Mouse (Mus musculus) heart, adult 2 months (tissue): ENCODE measurements around the gene Pam16. TPM values are rescaled to one million over a fixed set of nuclear protein-coding genes. Genes with fewer than 3 reads are reported as not detected.
A peak's percentile ranks its signal among the peaks of the same experiment; 100 is the strongest.

Experiments used
- DNase-seq, 2 experiments: peaks; one replicate each; pipeline ENCODE4 v3.0.0; 2021
- H3K27ac ChIP-seq: fragments of 200-600 bp; 2 replicates; pipeline ENCODE4 v1.8.1; 2022
- H3K27me3 ChIP-seq: fragments of 200-500 bp; 2 replicates; pipeline ENCODE4 v1.6.1; 2012; ENCODE audit warnings: mild to moderate bottlenecking, low read length, inconsistent platforms, mixed read lengths; ENCODE audit not compliant: control insufficient read depth, insufficient read depth
- H3K36me3 ChIP-seq: fragments of 200-500 bp; 2 replicates; pipeline ENCODE4 v1.6.1; 2012; ENCODE audit warnings: low read length, inconsistent platforms; ENCODE audit not compliant: control insufficient read depth, insufficient read depth
- H3K4me1 ChIP-seq: fragments of 200-500 bp; 2 replicates; pipeline ENCODE4 v1.6.1; 2011; ENCODE audit warnings: low read length; ENCODE audit not compliant: control insufficient read depth, insufficient read depth
- H3K4me3 ChIP-seq: fragments of 200-600 bp; 2 replicates; pipeline ENCODE4 v1.8.1; 2022
- H3K79me2 ChIP-seq: fragments of 200-500 bp; replicated peaks from 2 replicates; pipeline ENCODE4 v1.6.1; 2012; ENCODE audit warnings: mild to moderate bottlenecking, inconsistent platforms, low read length, moderate library complexity, mixed read lengths; ENCODE audit not compliant: control insufficient read depth, insufficient read depth
- H3K9ac ChIP-seq: fragments of 200-500 bp; 2 replicates; pipeline ENCODE4 v1.6.1; 2012; ENCODE audit warnings: low read depth, mild to moderate bottlenecking, control low read depth, inconsistent platforms, low read length, mixed read lengths
- CTCF ChIP-seq: fragments of 200-600 bp; IDR thresholded peaks from 2 replicates; pipeline ENCODE4 v1.8.1; 2022; ENCODE audit warnings: antibody characterized with exemption, mild to moderate bottlenecking, moderate library complexity
- EP300 ChIP-seq: fragments of 200-500 bp; IDR thresholded peaks from 2 replicates; pipeline ENCODE4 v1.6.1; 2011; ENCODE audit warnings: low read depth, low read length, control low read depth; ENCODE audit not compliant: insufficient read depth
- POLR2A ChIP-seq: fragments of 200-500 bp; IDR thresholded peaks from 2 replicates; pipeline ENCODE4 v1.6.1; 2011; ENCODE audit warnings: mild to moderate bottlenecking, low read depth, low read length, control low read depth; ENCODE audit not compliant: insufficient read depth
- WGBS: fragments of 180-500 bp; shearing (Covaris S2); methylation state at CpG from one replicate; pipeline ENCODE4 v1.1.7; 2018; 5-methylcytosine and 5-hydroxymethylcytosine counted together
- intact Hi-C: fragments of 180-260 bp; cut with DNase I; formaldehyde crosslinking; loops from one replicate; pipeline ENCODE4 v1.15.1; 2025
- polyA plus RNA-seq: library from polyadenylated mRNA; depleted of rRNA; stranded (reverse); fragments of >200 nt; gene quantifications from 2 replicates; pipeline ENCODE4 v1.2.3, GENCODE M21; 2012
- total RNA-seq, 2 experiments: library from RNA; stranded (reverse); gene quantifications; 2 replicates each; pipeline ENCODE4 v1.2.3; 2021

Gene Pam16
- total and polyA plus RNA-seq, 3 experiments: 39.4 to 165 (median 119) TPM

GRCm38 (mm10) chr16:4629950-4630349 lies 5.2 kb upstream of the Pam16 start:
- 22% methylated on average over 6 of the region's 6 CpGs for WGBS

GRCm38 (mm10) chr16:4628898-4629419 lies 4.2 kb upstream of the Pam16 start:
- TF ChIP-seq CTCF (no peak), POLR2A (no peak), EP300 (no peak)
- no peaks in the 10 kb centered on the region for H3K27me3 ChIP-seq
- H3K79me2 ChIP-seq: no peaks in the 10 kb centered on the region
- 95% methylated on average over 9 of the region's 9 CpGs for WGBS
- intact Hi-C loops: no loop called here
- no peak overlapping the region for H3K27ac ChIP-seq
- H3K4me1 ChIP-seq: peaks cover 1% of the 10 kb centered on the region
- no peaks in the 10 kb centered on the region for H3K36me3 ChIP-seq
- no peak overlapping the region for H3K4me3 ChIP-seq
- no peak for DNase-seq
- H3K9ac ChIP-seq: no peak overlapping the region

More at GRCm38 (mm10) chr16:4629950-4630349, 5.2 kb upstream of the Pam16 start:
- intact Hi-C loops: loop anchor here (1.0 to 2.0 kb wide), 3 partner anchors 25 to 161 kb away; no protein-coding TSS in a partner anchor
- Histone ChIP-seq H3K9ac (no peak overlapping the region), H3K4me3 (no peak overlapping the region), H3K4me1 (no peaks in the 10 kb centered on the region), H3K27ac (no peak overlapping the region), H3K36me3 (no peaks in the 10 kb centered on the region), H3K27me3 (no peaks in the 10 kb centered on the region), H3K79me2 (no peaks in the 10 kb centered on the region)
- TF ChIP-seq CTCF (peak; percentile 99; the same call in 1 of the 2 replicates), POLR2A (no peak), EP300 (peak; percentile 83)
- DNase-seq: peak; percentile 80 to 89

DNA sequence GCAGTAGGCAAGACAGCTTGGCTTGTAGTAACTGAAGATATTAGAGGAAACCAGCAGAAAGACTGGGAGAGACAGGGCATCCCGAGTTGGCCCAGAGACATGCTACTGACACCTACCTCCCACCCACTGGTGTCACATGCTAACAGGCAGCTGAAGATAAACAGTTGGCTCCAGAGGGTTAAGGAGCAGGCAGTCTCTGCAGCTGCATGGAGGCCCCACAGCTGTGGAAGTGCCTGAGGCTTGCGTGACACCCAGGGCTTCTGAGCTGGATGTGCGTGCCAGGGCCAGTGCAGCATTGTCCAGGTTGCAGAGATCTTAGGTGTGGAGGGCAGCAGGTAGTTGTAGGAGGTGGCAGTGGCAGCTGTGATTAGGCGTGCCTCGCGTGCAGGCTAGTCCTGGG lies 2.3 kb upstream of the Pam16 start:
- no peak for DNase-seq
- no peak for TF ChIP-seq POLR2A
- no peak for TF ChIP-seq EP300
- no peak for TF ChIP-seq CTCF
- H3K27me3 ChIP-seq: no peaks in the 10 kb centered on the region
- H3K4me3 ChIP-seq: no peak overlapping the region
- 71% methylated on average over 6 of the region's 6 CpGs for WGBS
- intact Hi-C loops: no loop called here
- H3K79me2 ChIP-seq: peaks cover 1% of the 10 kb centered on the region; the same call in 1 of the 2 replicates
- H3K36me3 ChIP-seq: no peaks in the 10 kb centered on the region
- H3K27ac ChIP-seq: no peak overlapping the region
- peaks cover 3% of the 10 kb centered on the region for H3K4me1 ChIP-seq
- no peak overlapping the region for H3K9ac ChIP-seq

DNA sequence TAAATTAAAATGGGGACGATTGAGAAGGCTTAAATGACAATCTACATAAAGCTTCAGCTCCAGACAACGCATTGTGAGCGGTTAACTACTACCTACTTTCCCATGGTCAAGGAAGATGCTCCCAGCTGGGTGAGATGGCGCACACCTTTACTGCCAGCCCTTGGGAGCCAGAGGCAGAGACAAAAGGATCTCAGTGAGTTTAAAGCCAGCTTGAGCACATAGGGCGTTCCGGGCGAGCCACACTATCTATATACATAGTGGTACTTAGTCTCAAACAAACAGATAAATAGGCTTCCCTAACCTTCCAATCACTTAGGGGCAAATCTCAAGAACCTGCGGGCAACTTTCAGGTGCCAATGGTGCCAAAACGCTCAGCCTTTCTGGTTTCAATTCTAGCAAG lies 714 bp downstream of the Pam16 start:
- H3K4me3 ChIP-seq: peak overlapping the region; percentile 89
- no peaks in the 10 kb centered on the region for H3K36me3 ChIP-seq
- peaks cover 5% of the 10 kb centered on the region for H3K4me1 ChIP-seq
- H3K79me2 ChIP-seq: peaks cover 1% of the 10 kb centered on the region; the same call in 1 of the 2 replicates
- DNase-seq: no peak
- H3K9ac ChIP-seq: peak overlapping the region; percentile 93
- no peaks in the 10 kb centered on the region for H3K27me3 ChIP-seq
- intact Hi-C loops: no loop called here
- 17% methylated on average over 9 of the region's 9 CpGs for WGBS
- peak overlapping the region; percentile 84 for H3K27ac ChIP-seq
- TF ChIP-seq EP300: no peak
- no peak for TF ChIP-seq CTCF
- no peak for TF ChIP-seq POLR2A

DNA sequence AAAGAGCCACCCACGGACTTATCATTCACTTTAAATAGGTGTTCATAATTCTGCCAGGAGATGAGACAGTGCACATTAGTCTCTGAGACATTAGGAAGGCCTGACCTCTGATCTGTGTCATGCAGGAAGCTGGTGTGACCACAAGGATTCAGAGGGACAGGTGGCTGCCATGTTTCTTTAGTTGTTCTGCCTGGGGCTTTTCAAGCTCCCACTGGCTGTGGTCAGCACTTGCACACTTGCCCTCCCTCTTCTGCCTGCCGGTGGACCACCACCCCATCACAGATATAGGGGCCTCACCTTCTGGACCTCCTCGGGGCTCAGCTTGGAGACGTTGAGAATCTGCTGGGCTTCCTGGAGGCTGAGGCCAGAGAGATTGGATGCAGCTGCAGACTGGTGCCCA lies 8.0 kb downstream of the Pam16 start:
- no peak overlapping the region for H3K9ac ChIP-seq
- H3K36me3 ChIP-seq: no peaks in the 10 kb centered on the region
- H3K79me2 ChIP-seq: 0 out of 2 replicates have a peak, but pooled peaks cover 4% of the 10 kb centered on the region
- H3K4me1 ChIP-seq: peaks cover 2% of the 10 kb centered on the region; the same call in 1 of the 2 replicates
- 72% methylated on average over 4 of the region's 4 CpGs for WGBS
- DNase-seq: no peak
- no peaks in the 10 kb centered on the region for H3K27me3 ChIP-seq
- intact Hi-C loops: no loop called here
- no peak overlapping the region for H3K4me3 ChIP-seq
- no peak for TF ChIP-seq EP300
- TF ChIP-seq CTCF: no peak
- TF ChIP-seq POLR2A: no peak
- H3K27ac ChIP-seq: no peak overlapping the region

DNA sequence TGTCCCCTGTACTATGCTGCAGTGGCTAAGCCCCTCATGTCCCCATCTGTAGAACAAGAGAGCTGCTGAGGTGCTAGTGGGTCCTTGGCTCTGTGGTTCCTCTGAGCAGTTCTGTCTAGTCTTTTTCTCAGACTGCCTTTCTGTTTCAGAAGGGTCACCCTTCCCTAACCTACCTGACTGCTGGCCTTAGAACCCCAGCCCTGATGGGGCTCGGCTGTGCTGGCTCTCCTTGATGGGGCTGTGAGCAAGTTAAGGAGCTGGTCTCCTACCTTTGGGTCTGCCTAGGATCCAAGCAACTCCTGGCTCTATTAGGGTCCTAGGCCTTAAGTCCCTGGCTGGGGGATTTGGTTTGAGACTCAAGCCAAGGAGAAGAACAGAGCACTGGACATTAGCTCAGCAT lies 9.5 kb downstream of the Pam16 start:
- H3K36me3 ChIP-seq: no peaks in the 10 kb centered on the region
- no peak for DNase-seq
- TF ChIP-seq EP300 (no peak), POLR2A (no peak), CTCF (no peak)
- WGBS: 73% methylated on average over 1 of the region's 1 CpGs
- H3K27ac ChIP-seq: no peak overlapping the region
- H3K9ac ChIP-seq: no peak overlapping the region
- peaks cover 2% of the 10 kb centered on the region; the same call in 1 of the 2 replicates for H3K4me1 ChIP-seq
- intact Hi-C loops: no loop called here
- 0 out of 2 replicates have a peak, but pooled peaks cover 4% of the 10 kb centered on the region for H3K79me2 ChIP-seq
- H3K4me3 ChIP-seq: no peak overlapping the region
- H3K27me3 ChIP-seq: no peaks in the 10 kb centered on the region
